Mouse (Mus musculus) monocyte, adult 2 months (primary cell): ENCODE measurements at regions not wholly inside any gene's neighbourhood (a gene's known extent, or its start where the extent isn't known, plus 50 kb on each side); places are given as distances from the start of the nearest gene placed in this dataset.

Experiments used
- DNase-seq, 2 experiments: peaks; one replicate each; pipeline ENCODE4 v3.0.0; 2022; ENCODE audit warnings: low spot score in 2 of 2, low read depth in 1 of 2

DNA sequence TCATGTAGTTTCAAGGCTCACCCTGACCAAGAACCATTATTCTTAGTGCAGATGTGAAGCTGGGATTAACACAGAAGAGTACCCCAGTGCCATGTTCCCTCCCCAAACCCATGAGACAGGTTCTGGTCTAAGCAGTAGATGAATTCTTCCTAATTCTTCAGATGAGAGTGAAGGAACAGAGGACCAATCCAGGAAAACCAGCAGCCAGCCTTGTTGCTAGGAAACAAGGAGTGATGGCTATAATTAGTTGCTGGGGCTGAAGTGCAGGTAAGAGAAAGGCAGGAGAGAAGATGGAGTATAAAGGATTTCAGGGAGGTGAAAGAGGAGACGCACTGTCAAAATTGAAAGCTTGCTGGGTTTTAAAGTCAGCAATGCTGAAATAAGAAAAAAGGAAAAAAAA lies 128.4 kb upstream of the Map1b start:
- no peak for DNase-seq

DNA sequence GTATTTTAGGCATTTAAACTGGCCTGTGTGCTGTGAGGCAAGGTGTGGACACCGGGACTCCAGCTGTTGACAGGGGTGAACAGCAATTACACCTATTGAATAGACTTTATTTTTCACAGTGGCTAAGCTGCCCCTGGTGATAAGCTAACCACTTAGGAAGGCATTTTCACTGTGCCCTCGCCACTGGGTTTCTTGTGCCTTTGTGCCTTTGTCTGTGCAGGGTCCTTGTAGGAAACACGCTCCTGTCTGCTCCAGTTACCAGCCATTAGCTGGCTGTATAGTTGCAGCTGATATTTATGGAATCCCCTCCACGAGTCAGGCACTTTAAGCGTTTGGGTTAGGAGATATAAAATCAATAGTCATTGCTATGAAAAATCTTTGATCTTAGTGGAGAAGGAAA lies 126.5 kb upstream of the Map1b start:
- DNase-seq, result no peak

DNA sequence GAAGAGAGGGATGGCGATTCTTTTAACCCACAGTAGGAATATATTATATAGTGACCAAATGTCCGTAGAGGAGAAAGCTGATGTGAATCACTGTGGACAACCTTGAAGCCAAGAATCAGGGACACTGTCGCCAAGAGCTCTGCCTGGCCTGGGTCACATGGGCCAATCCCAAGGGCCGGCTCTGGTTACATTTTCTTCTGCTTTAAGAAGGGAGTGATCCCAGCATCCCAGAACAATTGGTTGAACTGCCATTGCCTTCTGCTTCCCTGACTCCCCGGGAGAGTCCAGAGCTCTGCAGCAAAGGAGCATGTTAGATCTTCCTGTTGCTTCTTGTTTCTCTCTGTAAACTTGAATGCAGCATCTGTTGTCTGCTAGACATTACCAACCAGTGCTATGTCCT lies 126.0 kb upstream of the Map1b start:
- DNase-seq, result no peak

DNA sequence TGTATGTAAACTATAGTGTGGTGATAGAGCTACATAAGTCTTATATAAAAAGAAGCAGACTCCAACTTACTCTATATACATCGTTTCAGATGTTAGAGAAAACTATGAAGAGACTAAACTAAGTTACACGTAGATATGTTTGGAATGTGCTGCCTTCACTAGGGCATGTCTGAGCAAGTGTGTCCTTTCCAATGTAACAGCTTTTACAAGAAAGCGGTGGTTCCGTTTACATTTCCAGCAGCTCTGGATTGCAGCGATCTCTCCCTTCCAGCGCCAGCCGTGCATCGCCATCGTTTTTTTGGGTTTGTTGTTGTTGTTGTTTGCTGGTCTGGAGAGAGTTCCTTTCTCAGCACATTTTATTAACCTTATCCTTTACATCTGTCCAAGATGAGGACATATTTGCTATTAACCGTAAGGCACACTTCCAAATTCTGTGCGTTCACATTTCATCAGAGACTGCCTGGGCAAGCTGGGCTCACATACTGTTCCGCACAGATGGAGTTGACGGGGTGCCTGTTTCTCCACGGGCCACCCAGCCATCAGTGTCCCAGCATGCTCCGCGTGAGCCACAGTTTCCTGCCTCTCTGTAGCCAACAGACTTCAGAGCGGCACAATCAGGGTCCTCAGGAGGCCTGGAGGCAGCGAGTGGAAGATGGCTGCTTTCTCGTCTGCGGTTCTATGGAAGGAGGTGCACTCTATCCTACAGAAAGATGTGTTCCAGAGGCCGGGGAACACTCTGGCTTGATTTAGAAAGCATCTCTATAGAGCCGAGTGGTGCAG lies 125.2 kb upstream of the Map1b start:
- no peak for DNase-seq

DNA sequence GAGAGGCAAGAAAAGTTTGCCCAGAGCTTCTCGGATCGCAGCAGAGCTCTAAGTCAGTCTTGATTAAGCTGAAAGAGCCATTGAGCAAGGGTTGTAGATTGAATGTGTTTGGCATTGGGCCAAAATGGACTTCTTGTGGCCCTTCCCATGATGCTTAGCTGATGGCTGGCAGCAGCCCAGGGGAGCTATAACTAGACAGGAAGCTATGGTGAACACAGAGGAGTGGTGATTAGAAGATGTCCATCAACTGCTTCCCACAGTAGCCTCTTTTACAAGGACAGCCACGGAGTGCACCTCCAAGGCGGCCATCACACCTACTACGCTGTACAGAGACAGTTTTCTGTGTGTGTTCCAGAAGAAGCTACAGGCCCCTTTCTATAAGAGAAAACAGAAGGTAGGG lies 116.4 kb upstream of the Map1b start:
- DNase-seq, result no peak

DNA sequence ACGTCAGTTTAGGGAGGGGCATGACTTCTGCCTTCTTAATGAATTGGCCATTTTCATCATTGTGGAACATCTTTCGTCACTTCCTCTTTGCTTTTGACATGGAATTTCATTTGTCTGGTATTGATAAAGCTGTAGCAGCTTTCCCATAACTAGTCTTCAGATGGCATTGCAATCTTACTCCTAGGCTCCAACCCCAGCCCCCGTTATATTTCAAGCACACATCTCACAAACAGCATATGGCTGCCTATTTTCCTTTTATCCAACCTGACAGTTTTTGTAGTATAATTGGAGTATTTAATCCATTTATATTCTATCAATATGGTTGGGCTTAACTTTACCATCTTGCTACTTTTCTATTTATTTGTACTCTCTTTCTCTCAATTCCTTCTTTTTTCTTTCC lies 114.5 kb upstream of the Map1b start:
- DNase-seq, result no peak

DNA sequence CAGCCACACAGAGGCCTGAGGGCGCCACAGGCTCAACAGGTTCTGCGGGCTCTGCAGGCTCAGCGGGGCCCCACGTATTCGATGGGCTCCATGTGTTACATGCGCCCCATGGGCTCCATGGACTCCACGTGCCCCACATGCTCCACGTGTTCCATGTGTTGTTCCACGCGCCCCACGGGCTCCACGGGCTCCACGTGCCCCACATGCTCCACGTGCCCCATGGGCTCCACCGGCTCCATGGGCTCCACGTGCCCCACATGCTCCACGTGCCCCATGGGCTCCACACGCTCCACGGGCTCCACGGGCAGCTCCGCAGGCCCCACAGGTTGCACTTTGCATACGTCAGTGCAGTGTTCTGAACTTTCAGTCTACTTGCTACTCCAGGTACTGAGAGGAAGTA lies 114.0 kb upstream of the Map1b start:
- no peak for DNase-seq

DNA sequence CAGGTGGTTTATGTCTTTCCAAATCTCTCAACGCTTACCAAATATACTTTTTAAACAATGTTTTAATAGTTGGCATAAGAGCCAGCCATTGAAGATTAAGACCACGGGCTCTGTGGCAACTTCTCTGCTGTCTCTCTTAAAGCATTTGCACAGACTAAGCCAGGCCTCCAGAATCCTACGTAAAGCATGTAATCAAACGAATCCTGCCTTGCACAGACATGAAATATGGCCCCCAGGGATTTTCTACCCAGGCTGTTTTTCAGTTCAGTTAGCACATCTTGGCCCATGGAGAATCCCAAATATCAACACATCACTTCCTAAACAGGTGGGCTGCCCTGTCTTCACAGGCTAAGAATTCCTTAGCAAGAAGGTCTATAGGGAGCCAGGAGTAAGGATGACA lies 108.9 kb upstream of the Map1b start:
- DNase-seq, result no peak

DNA sequence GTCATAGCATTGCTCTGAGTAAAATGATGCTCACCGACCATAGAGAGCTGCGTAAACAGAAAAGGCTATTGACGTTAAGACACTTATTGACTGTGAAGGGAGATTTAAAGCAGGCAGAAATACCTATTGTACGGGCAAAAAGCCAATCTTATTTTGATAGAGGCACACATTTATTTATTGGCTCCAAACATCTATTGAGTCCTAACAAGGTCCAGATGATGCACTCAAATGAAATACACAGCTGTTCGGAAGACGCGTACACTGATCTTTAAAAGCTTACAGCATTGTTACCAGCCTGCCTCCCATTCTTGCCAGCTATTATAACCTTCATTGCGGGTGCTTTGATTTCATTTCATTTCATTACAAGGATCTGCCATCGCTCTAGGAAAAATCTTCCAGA lies 102.0 kb upstream of the Map1b start:
- DNase-seq, result no peak

DNA sequence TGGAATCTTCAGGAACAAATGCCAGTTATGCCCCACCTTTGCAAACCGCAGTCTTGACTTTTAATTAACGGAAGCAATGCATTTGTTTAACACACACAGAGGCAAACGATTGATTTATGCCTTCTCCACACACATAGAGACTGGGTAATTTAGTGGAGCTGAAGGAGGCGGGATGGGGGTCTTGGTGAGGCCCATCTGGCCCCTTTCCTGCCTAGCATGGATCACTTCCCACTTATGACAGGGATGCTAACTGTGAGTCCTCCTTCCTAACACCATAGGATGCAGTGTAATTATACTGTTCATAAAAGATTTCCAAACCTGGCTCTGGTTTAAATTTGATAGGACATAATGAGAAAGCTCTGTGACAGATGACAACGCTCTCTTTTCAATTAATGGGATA lies 101.1 kb upstream of the Map1b start:
- DNase-seq, result no peak

DNA sequence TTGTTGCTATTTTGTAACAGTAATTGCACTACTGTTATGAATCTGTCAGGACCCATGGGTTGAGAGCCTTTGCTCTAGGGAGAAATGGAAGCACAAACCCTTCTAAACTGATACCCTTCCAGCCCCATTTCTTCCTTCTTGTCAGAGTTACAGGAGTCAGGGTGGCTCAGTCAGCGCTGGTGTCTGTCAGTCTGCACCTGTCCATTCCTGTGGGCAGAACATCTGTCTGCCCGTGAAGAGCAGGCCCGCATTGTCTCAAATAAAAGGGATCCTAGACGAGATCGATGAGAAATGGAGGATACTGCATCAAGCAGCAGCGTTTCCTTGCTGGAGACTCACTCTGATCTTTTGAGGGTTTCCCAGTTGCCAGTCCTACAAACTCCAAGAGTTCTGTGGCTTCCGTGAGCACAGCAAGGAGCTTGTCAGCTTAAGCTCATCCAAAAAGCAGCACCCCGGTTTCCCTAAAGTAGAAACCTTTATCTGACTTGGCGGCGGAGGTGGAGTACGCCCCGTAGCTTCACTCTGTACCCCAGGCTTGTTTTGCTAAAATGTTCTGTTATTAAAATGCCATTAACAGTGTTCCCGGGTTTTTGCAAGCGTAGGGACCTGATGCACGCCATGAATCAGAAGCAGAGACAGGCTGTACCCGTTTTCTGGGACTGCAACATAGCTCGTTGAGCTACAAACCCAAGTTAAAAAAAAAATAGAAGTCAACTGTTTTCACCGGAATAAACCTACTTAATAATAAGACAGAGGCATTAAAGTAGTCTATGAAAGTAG lies 95.6 kb upstream of the Map1b start:
- no peak for DNase-seq

DNA sequence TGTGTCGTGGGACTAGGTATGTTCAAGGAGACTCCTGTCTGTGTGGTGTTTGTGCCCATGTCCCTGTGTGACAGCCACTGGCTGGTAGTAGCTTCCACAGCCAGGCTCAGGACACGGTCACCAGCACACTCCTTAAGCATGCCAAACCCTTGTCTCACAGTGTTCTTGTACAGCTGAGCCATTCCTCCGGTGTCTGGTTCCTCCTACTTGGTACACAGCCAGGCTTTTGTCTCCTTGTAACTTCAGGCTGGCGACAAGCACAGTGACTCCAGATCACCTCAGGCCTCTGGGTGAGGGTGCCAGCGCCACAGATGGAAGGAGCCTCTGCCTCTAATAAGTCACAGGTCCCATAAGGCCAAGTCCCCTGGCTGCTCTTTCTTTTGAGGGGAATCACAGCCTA lies 94.2 kb upstream of the Map1b start:
- no peak for DNase-seq

DNA sequence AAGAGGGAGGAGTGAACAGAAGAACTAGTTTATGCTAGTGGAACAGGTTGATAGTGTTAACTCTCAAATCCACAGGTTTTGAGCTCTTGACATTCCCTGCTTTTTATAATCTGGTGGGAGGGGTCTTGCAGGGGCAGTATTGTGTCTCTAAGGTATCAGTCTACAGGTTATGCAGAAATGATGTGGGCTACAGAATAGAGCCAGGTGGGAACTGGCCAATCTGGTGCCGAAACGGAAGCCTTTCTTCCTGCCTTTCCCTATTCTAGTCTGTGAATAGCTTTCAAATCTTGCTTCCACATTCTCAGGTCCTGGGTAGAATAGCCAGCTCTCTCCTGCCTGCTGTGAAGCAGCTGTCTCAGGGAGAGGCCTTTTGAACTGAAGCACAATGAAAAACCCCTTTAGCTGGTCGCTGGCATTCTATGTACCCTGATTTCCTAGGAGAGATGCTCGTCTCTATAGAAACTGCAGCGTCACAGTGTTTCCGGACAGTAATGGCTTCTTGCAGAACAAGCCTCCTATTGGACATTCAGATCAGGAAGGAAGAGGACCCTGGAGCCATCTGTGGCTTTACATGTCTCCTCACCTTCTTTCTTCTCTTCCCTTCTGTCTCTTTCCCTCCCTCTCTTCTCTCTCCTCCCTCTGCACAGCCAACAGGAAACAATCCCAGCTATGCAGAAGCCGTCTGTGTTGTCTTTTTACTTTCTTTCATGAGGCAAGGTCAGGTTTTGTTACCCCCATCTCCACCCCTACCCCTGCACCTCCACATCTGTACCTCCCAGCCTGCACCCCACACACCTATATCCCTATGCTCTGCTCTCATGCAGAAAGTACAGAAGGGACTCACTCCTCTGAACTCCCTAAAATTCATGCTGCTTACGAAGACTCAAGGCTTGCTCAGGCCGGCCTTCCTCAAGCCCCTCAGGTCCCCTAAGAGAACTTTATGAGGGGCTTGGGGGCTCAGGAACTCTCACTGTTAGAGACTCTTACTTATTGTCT lies 93.1 kb upstream of the Map1b start:
- DNase-seq, result no peak

DNA sequence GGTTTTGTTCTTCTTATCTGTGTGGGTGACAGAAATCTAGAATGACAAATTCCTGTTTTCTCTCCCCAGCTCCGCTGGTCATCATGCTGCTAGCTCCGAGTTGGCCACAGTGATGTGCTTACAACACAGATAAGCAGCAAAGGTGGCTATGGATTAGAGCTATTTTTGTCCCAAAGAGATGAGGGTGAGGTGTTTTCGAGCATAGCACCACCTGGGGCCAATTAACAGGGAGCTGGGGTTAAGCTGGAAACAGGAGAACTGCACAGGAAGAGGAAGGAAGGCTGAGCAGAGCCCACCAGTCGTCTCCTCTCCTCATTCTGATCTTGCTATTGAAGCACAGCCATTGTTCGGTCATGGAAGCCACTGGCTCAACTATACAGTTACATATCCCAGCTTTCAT lies 92.3 kb upstream of the Map1b start:
- no peak for DNase-seq

DNA sequence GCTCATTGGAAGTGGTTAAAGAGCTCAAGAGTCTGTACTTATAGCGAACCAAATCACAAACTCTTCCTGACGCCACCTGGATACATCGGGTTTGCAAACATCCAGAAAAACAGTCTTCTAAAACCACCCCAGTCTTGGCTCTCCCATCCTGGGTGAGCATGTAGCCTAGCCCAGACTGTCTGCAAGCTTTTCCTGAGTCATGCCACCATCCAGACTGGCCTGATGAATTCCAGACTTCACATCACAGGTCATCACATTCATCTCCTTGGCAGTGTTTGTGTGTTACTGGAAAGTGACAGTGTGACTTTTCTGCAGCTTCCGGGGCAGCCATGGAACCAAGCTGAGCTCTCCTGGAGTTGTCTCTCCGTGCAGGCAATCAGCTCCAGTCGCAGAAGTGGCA lies 90.9 kb upstream of the Map1b start:
- no peak for DNase-seq

DNA sequence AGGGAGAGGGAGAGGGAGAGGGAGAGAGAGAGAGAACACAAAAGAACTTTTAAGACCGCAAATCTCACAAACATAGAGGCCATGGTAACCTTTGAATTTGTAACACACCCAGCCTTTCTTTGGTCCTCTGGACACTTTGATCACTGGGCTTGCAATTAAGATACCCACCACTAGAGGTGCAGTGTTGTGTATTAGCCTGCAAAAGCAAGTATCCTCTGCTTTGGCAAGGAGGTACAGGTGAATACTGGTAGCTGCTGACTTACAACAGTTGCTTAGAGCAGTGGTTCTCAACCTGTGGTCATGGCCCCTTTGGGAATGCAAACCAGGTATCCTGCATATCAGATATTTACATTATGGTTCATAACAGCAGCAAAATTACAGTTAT lies 90.3 kb upstream of the Map1b start:
- no peak for DNase-seq

DNA sequence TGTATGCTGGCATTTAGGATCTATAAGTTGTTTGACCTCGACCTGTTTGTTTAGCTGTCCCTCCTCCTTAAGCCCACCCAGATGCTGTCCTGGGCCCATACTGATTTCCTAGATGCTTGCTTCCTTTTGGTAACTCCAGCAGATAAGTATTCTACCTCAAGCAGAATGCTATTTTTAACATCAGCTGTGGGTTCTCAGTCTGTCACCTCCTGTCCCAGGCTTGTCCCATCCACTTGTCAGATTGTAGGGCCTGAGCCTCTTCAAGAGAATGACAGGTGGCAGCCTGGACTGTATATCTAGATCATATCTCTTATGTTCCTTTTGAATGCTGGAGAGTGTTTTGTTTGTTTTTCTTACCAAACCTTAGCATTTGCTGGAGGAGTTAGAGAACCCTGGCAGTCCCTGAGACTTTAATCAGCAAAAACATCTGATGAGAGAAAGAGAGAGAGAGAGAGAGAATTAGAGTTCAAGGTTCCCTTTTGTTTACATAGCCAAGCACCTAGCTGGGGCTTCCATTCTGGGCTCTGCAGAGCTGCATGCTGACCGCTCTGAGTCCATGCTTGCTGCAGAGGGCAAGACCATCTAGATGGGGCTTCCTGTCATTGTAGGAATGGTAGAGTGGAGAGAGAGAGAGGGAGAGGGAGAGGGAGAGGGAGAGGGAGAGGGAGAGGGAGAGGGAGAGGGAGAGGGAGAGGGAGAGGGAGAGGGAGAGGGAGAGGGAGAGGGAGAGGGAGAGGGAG lies 89.7 kb upstream of the Map1b start:
- DNase-seq, result no peak

DNA sequence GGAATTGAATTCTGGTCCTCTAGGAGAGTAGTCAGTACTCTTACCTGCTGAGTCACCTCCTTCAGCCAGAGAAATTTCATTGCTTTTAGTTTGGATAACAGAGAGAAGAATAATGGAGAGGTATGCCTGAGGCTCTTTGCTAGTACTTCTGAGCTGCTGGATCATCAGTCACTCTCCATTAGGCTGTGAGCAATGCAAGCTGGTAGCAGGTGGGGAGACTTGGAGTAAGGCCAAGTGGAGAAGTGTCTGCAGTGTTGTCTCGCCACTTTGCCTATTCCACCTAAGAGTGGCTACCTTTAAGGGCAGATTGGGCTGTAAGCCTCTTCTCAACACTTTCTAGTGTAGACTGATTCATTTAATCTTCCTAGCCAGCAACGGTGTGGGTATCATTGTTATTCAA lies 81.6 kb upstream of the Map1b start:
- no peak for DNase-seq

DNA sequence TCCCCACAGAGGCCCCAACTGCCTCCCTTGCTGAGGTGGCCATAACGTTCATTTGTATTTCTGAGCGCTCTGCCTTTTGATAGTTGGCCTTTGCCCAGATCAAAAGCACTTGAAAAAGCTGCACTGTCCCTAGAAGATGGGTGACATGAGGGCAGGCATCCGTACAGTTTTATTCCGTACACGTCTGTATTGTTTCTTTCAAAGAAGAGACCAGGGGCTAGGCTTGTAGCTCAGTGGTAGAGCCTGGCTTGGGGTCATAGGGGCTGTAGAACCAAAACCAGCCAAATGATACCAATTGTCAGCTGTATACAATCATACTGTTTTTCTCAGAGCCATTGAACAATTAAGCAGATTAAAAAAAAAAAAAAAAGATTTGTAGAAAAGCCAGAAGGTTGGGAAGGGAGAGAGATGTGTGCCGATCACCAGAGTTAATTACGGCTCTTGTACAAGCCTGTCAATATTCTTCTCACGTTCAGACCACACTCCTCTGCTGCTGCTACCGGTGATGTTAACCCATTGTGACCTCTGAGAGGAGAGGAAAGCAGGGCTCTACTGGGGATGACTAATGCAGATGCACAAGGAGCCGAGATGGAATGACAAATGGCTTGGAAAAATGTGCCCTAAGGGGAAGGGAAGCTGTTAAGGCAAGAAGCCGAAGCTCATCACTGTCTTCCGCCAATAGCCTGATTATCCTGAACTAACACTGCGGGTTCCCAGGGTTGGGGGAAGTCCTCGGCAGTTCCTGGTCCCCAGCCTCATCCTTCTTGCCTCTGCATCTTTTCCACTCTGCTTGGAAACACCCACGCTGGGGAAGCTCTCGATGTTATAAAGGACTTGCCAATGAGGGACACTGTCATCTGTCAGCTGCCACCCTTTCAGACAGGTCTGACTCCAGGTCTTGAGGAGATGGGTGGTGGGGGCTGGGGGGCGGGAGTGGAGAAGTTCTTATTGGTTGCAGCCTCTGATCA lies 77.8 kb upstream of the Map1b start:
- DNase-seq, result no peak

DNA sequence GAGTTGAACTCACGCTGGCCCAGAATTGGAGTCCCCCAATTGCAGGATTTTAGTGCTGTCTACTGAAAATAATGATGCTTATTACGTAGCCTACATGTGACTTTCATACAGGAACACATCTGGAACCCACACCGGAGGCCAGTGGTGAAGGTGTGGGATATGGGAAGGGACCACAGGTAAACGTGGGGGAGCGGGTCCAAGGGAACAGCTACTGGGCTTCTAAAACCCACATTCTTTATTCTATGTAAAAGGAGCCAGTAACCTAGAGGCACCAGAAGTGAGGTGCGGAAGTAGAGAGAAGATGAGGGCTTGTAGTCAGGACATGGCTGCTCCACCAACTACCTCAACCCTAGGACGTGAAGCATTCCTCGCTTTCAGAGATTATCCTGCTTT lies 76.9 kb upstream of the Map1b start:
- no peak for DNase-seq
